Mouse (Mus musculus): ENCODE results near the gene Zfp180.
A peak's percentile ranks its signal among the peaks of the same experiment; 100 is the strongest.
"Not testable (repeated sequence)": the region's sequence is repeated elsewhere in the genome, so short reads cannot be mapped to it uniquely, and the experiment has no call there.

Zfp180 gene

DNA sequence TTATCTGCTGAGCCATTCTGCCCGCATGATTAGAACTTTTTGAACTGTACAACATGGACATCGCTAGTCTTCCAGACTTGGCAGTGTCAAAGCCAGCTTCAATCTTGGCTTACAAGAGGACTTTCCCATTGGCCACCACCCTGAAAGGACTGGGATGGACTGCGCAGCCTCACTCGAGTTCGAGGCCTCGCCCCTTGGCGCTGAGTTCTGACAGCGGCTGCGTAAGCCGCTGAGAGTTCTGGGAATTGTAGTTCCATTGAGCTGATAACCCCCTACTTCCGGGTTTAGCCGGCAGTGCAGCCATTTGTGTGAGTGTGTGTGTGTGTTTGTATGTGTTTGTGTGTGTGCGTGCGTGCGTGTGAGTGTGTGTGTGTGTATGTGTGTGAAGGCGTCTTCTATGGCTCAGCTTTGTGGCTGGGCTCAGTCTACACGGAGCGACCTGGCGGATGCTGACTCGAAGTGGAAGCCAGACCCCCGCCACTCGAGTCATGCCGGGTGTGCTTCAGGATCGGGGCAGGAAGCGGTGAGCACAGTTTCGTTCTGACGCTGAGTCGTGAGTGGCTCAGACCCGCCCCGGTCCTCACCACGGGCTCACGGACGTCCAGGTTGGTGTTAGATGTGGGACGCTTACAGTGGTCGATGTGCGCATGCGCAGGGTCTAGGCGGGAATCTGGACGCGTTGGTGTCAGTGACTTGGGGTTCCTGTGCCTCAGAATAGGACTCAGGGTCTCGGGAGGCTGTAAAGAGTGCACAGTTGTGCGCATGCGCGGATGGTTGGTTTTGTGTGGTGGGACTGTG is at the start of gene Zfp180:
Gene Zfp180, plus strand, starts transcription at position 291 of the 798 bp plus-strand sequence.
- DNase-seq: peak; percentile 98

DNA sequence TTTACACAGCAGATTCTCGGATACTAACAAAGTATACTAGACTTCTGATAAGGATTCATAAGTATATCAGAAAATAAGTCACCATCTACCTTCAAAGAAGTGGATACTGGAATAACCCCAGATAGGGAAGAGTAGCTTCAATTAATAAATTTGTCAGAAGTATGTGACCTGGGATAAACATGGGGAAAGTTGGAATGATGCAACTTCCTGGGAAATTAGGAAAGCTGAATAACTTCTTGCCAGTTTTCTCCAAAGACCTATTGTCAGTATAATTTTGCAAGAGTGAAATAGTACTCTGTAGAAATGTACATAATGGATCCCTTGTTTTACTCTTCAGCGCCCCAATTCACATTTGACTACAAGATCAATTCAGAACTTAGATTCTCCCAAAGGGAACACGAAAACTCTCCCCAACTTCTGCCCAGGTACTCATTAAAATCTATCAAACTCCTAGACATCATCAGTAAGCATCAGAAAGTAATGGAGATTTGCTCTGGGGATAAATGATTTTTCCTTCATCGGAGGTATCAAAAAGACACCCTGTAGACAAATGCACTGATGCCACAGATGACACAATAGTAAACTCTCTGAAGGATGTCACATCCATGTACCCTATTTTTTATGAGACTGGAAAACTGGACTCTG is 28.9 kb upstream of the Zfp180 start, which contains the start of gene Vmn1r183:
Gene Vmn1r183, plus strand, starts transcription at position 595 of the 645 bp plus-strand sequence.
- no peak for DNase-seq

DNA sequence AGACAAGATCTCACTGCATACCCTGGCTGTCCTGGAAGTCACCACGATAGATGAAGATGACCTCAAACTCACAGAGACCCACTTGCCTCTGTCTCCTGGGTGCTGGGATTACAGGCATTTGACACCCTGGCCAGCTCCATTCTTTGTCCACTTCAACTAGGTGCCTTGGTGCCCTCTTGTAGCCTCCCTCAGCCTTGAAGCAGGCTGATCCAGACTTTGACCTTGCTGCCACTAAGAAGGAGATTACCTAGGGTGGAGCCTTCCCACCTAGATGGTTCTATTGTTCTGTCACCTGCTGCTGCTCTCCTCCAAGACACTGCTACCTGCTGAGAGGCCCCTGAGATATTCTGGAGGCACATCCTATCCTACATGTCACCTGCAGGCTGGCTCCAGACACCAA is 7.3 kb upstream of the Zfp180 start:
- DNase-seq: not testable (repeated sequence)

DNA sequence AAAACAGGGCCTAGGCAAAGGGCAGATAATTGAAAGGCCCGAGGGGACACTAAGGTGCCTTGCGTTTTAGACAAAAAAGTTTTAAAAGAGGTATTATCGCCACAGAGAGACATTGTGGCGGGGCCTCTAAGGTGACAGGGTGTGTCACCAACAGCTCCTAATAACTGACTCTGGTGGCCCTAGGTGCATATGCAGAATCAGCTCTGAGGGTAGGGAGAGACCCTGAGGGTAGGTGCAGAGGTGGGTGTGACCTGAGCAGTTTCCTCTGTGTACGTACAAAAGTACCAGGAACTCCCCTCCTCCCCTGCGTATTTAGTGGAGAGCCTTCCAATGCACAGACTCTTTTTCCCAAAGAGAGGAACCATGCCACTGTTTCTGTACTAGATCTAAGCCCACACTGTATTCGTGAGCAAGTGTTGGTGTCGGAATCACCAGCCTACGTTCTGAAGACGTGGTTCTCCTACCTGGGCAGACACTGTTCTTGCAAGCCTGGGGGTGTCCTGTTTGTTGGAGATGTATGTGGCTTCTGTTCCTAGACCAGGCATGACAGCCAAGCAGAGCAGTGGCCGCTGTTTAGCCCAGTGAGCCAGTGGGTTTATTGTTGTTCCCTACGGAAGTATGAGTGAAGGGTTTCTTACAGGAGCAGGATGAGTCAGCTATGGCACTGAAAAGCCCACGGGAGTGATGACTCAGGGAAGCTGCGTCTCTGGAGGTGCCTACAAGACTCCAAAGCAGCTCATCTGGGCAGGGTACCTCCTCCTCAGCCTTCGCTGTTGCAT is 922 bp downstream of the Zfp180 start:
- no peak for DNase-seq

DNA sequence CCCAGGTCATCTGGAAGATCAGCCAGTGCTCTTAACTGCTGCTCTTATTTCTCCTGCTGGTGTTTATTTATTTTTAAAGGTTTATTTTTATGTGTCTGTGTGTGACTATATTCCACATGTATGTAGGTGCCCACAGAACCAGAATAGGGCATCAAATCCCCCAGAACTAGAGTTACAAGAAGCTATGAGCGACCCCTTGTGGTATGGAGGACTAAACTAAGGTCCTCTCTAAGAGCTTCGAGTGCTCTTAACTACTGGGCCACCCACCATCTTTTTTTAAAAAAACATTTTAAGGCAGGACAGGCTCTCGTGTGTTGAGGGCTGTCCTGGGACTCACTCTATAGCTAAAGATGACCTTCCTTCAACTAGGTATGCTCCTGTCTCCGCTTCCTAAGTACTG is 5.1 kb downstream of the Zfp180 start:
- DNase-seq: no peak

DNA sequence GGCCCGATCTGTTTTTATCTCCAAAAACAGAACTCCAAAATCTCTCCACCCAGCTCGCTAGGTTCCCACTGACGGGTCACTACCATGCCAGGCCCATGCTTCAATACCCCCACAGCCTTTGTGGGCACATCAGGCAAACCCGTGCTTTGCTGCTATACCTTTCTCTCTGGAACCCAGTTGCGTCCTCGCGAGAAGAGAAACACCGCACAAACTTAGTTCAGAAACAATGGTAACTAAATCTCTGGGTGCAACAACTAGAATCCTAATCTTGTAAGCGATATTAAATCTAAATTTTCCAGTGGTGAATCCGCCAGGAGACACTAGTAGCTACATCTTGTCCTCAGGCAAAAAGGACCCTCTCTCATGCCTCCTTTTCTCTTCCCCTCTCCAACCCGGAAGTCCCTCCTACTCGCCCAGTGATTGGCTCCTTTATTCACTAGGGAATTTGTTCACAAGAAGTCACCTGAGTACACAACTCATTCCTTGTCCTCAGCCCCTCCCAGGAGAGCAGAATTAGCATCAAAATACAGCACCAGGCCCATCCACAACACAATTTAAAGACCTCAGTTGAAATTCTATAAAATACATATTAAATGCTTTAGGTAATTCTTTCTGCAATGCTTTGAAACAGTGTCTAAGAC is 5.9 kb downstream of the Zfp180 start:
- no peak for DNase-seq

DNA sequence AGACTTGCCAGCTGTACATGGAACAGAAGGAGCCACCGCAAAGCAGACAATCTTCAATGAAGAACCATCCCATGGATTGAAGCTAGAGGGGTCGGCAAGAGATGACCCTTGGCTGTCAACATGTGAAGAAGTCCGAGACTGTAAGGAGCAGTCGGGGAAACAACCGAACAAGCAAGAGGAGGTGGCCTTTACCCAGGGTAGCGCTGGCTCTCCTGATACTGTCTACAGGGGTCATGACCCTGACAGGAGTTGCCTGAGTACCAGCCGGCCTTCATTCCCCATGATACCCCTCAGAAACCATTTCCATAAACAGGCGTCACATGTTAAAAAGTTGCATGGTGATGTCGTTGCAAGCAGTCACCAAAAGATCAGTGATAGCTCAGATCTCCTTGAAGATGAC is 22.7 kb downstream of the Zfp180 start:
- DNase-seq: no peak

DNA sequence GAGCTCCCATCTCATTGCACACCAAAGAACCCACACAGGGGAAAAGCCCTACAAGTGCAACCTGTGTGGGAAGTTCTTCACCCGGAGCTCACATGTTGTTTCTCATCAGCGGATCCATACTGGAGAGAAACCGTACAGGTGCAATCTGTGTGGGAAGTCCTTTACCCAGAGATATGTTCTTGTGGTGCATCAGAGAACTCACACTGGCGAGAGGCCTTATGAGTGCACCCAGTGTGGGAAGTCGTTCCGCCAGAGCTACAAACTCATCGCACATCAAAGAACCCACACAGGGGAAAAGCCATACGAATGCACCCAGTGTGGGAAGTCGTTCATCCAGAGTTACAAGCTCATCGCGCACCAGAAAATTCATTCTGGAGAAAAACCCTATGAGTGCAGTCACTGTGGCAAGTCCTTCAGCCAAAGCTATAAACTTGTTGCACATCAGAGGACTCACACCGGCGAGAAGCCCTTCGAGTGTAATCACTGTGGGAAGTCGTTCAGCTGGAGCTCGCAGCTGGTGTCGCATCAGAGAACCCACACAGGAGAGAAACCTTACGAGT is 23.5 kb downstream of the Zfp180 start:
- no peak for DNase-seq

DNA sequence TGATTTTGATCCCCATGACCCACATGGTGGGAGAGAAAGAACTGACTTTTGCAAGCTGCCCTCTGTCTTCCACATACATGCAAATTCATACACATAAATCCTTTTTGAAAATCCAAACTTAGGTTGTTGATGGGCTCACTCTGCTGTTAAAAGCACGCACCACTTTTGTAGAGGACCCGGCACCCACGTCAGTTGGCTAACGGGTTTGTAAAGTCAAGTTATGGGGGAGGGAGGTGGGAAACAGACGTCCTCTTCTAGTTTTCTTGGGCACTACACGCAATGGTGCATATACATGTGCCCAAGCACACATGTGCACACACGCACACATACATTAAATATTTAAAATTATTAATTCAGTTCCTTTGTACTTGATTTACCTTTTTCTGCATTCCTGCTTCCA is 29.1 kb downstream of the Zfp180 start:
- no peak for DNase-seq

DNA sequence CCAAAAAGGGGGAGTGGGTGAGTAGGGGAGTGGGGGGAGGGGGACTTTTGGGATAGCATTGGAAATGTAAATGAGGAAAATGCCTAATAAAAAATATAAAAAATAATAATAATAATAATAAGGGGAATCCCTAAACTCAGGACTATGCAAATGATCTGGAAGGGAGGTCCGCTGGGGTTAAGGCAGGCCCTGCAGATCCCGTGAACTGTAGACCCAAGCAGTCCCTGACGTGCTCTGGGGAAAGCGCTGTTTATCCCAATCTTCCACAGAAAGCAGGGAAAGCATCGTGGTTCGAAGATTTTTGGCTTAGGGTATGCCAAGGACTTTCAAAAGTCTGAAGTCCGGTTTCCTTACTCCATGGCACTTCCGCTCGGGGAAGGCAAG is 30.0 kb downstream of the Zfp180 start:
- no peak for DNase-seq

DNA sequence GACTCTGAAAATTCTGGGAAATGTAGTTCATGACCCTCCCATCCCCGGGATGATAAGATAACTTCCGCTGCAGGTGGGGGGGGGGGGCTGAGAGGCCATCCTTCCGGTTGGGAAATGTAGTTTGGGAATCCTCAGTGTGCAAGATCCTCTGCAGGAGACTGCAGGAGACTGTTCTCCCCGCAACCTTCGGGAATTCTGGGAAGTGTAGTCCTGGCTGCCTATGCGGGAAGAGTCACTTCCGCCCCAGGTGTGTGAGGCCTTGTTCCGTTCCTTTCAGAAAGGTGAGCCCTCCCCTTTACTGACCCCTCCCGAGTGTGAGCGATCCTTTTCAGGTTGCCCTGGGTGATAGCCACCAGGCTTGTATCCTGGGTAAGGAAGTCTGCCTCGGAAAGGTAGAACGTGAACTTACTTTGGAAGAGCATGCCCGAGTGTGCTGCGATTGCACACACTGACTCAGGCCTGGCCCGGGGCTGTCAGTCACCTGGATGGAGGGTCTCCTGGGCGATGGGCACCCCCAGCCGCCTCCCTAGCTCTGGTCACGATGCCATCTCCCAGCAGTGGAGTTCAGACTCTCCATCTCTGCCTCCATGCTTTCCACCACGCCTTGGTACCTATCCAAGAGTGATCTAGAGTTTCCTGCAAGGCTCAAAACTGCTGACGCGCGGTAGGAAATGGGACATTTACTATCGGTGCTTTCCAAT is 30.6 kb downstream of the Zfp180 start, which contains the start of gene Zfp112:
Gene Zfp112, plus strand, starts transcription at position 159 of the 701 bp plus-strand sequence.
- DNase-seq: peak; percentile 88

DNA sequence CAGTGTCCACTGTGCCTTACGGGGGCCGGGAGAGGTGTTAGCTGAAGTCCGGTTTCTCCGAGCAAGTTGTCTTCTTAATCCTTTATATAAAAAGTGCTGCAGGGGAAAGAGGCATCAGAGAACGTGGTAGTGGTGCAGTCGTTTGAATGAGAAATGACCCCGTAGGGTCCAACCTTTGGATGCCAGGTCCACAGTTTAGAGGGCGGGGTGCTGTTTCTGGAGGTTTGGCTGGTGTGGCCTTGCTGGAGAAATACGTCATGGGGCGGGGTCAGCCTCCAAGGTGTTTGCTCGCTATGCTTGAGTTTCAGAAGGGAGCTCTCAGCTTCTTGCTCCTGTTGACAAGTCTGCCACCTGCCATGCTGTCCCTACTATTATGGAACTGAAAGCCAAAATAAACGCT is 31.3 kb downstream of the Zfp180 start:
- DNase-seq: peak; percentile 80

DNA sequence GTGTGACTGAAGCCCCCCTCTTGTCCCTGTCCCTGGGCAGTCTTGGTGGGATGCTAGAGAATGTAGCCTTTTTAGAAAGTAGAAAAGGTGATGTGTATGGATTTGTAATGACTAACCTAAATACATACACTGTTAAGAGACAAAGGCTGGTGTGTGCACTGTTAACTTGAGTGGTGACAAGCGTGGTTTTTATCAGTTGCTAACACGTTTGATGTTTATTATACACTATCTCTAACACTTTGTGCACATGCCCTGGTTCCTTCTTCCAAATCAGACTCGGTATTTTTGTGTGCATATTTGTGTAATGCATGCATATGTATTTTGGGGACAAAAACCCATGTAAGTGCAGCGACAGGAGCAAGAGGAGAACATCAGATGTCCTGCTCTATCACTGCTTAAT is 34.9 kb downstream of the Zfp180 start:
- DNase-seq: no peak

DNA sequence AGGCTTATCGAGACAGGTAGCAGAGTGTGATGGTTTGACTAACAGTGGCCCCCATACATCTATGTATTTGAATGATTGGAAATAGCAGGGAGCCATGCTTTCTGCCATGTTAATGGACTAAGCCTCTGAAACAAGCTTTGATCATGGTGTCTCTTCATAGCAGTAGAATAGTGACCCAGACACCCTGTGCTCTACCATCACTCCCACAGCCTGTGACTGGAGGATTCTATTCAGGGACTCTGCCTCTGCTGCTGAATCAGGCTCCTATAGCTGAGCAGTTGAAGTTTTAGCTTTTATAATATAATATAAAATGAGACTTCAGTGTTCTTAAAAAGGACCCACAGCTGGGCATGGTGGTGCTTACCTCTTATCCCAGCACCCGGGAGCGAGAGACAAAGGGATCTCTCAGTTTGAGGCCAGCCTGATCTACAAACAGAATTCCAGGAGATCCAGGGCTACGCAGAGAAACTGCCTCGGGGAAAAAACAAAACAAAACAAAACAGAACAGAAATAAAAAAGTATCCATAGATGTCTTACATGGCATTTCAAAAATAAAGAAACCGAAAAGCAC is 51.8 kb downstream of the Zfp180 start:
- no peak for DNase-seq

DNA sequence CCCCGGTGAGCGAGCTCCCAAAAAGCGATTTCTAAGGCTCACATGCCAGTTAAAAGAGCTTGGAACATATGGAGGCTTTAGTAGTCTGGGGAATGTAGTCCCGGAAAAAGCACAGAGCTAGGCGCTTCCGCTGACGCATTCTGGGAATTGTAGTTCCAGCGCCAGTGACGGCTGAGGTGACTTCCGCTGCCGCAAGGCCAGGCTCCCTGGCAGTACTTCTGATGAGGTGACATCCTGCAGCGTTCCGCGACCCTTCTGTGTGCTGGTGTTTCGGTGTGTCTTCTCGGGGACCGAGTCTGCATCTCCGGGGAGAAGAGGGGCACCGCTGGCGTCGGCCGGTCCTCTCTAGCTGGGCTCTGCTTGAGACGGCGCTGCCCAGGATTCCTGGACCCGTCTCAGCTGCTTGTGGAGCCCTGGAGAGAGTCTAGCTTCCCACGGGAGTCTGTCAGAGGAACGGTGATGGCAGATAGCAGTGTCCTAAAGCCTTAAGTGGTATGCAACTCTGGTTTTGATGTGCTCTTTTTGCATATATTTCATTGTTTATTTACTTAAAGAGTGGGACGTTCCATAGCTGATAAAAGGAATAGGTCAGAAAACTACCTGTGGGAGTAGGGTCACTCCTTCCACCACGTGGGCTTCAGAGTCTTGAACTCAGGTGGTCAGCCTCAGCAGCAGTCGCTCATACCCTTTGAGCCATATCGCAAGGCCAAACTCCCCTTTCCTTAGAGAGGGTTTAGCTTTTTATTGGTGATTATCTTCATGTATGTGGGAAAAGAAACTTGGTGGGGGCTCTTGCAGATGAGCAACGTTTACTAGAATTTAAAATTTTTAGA is 52.5 kb downstream of the Zfp180 start, which contains the start of gene Zfp235:
Gene Zfp235, plus strand, starts transcription at position 174 of the 833 bp plus-strand sequence.
- DNase-seq: peak; percentile 87

DNA sequence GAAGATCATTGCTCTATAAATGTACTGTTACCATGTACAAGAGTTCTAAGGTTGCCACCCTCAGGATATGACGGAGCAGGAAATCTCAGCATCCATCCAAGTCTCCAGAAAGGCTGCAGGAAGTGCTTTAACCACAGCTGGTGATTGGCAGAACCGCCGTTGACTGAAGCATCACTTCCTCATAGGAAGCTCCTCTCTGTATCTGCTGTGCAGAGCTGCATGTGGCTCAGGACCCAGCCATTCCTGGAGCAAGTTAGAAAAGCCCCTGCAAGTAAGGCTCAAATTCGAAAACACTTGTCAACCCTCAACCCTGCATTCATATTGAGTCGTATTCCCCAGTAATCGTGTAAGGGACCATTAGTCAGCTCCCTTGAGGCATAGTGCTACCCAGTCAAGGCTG is 60.8 kb downstream of the Zfp180 start:
- no peak for DNase-seq

DNA sequence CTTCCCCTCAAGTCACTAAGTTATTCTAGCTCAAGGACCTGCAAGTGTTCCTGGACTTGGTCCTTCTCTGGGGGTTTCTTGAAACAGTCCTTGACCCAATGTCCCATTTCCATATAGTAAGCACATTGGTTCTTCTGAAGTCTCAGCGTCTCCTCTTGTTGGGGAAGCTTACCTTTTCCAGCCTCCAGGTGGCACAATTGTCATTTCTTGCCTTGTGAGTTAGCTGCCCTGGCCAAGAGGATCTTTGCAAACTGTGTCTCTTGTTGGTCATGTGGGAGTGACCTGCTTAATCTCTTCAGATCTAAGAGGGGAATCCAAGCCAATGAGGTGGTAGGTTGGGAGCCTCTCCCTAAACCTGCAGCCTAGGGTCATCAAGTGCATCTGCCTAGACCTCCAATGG is 71.5 kb downstream of the Zfp180 start:
- DNase-seq: peak; percentile 7
